Mouse (Mus musculus): Measurements from ENCODE around the gene Nup35. TPM values are rescaled to one million over a fixed set of nuclear protein-coding genes. Genes with fewer than 3 reads are reported as not detected.
A peak's percentile ranks its signal among the peaks of the same experiment; 100 is the strongest.

The Nup35 gene
- polyA plus RNA-seq, 1 experiment from 2014 or later, result 22.6 TPM

- Histone ChIP-seq H3K9me3 (replicated peaks; ENCODE audit: control insufficient read depth, low read length) (no peaks in the 10 kb centered on the region), H3K36me3 (ENCODE audit: control insufficient read depth, insufficient read depth) (peaks cover 17% of the 10 kb centered on the region), H3K9ac (ENCODE audit: low read length) (no peak overlapping the region), H3K4me1 (ENCODE audit: control insufficient read depth, insufficient read depth, low read length) (peaks cover 13% of the 10 kb centered on the region), H3K4me2 (ENCODE audit: low read depth, low read length) (no peak overlapping the region), H3K27ac (ENCODE audit: low read length) (0 out of 2 replicates have a peak overlapping the region, but pooled peaks have one; percentile 16), H3K27me3 (ENCODE audit: control insufficient read depth, insufficient read depth, low read length) (no peaks in the 10 kb centered on the region), H3K4me3 (ENCODE audit: low read length) (no peak overlapping the region)
- no peak for ATAC-seq (replicated peaks; ENCODE audit: extremely low read depth, insufficient read depth, low FRiP score)
- WGBS, result 63% methylated on average over 3 of the region's 3 CpGs
Observed at GRCm38 (mm10) chr2:80621921-80622320, 4.9 kb downstream of the Nup35 start.

DNA sequence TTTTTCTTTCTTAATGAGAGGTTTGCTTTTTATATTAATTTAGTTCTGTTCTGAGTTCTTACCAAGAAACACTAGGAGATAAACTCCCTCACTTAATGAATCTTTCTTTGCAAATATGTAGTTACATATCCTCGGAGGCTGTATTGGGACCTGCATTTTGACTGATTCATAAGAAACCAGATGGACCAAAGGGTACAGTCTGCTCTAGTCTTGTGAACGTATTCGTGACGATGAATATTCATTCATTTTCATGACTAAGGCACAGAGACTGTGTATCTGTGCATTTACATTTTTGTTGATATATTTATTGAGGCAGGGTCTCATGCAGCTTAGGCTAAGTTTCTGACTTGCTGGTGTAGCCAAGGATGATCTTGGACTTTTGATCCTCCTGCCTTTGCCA is 7.5 kb downstream of the Nup35 start:
- no peak overlapping the region for H3K27ac ChIP-seq (ENCODE audit: low read length)
- no peak overlapping the region for H3K9ac ChIP-seq (ENCODE audit: low read length)
- no peak overlapping the region for H3K4me3 ChIP-seq (ENCODE audit: low read length)
- H3K27me3 ChIP-seq (ENCODE audit: control insufficient read depth, insufficient read depth, low read length), result no peaks in the 10 kb centered on the region
- ATAC-seq (replicated peaks; ENCODE audit: extremely low read depth, insufficient read depth, low FRiP score), result no peak
- 90% methylated on average over 4 of the region's 4 CpGs for whole genome bisulfite sequencing
- 0 out of 2 replicates have a peak, but pooled peaks cover 3% of the 10 kb centered on the region for H3K4me1 ChIP-seq (ENCODE audit: control insufficient read depth, insufficient read depth, low read length)
- H3K9me3 ChIP-seq (replicated peaks; ENCODE audit: control insufficient read depth, low read length), result no peaks in the 10 kb centered on the region
- H3K4me2 ChIP-seq (ENCODE audit: low read depth, low read length), result no peak overlapping the region
- H3K36me3 ChIP-seq (ENCODE audit: control insufficient read depth, insufficient read depth), result peaks cover 19% of the 10 kb centered on the region

DNA sequence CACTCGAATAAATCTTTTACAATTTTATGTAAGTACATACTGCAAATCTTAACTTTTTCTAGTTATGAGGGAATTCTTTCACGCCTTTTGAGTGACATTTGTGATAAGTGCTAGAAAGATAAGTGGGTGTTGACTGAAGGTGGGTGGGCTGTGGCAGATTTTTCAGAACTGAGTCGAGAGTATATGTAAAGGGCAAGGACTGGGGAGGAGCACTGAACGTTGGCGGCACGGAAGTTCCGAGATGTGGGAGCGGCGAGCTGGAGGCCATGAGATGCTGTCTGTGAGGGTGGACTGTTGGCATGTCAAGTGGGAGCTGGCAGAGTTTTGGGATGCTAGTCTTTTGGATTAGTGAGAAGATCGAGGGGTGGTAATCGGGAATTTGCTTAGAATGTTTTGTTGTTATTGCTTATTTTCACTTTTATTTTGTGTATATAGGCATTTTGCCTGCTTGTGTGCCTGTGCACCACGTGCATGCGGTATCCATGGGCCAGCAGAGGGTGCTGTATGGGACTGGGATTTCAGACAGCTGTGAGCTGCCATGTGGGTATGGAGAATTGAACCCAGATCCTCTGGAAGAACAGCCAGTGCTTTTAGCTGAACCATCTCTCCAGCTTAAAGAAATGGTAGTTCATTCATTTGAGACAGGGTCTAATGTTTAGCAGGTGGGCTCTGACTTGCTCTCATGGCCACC is 15.4 kb downstream of the Nup35 start:
- H3K27ac ChIP-seq (ENCODE audit: low read length), result no peak overlapping the region
- H3K4me1 ChIP-seq (ENCODE audit: control insufficient read depth, insufficient read depth, low read length), result no peaks in the 10 kb centered on the region
- no peak overlapping the region for H3K4me3 ChIP-seq (ENCODE audit: low read length)
- no peaks in the 10 kb centered on the region for H3K27me3 ChIP-seq (ENCODE audit: control insufficient read depth, insufficient read depth, low read length)
- no peak for ATAC-seq (replicated peaks; ENCODE audit: extremely low read depth, insufficient read depth, low FRiP score)
- H3K9me3 ChIP-seq (replicated peaks; ENCODE audit: control insufficient read depth, low read length), result no peaks in the 10 kb centered on the region
- H3K4me2 ChIP-seq (ENCODE audit: low read depth, low read length), result no peak overlapping the region
- 0 out of 2 replicates have a peak, but pooled peaks cover 2% of the 10 kb centered on the region for H3K36me3 ChIP-seq (ENCODE audit: control insufficient read depth, insufficient read depth)
- WGBS, result 65% methylated on average over 13 of the region's 13 CpGs
- H3K9ac ChIP-seq (ENCODE audit: low read length), result no peak overlapping the region

DNA sequence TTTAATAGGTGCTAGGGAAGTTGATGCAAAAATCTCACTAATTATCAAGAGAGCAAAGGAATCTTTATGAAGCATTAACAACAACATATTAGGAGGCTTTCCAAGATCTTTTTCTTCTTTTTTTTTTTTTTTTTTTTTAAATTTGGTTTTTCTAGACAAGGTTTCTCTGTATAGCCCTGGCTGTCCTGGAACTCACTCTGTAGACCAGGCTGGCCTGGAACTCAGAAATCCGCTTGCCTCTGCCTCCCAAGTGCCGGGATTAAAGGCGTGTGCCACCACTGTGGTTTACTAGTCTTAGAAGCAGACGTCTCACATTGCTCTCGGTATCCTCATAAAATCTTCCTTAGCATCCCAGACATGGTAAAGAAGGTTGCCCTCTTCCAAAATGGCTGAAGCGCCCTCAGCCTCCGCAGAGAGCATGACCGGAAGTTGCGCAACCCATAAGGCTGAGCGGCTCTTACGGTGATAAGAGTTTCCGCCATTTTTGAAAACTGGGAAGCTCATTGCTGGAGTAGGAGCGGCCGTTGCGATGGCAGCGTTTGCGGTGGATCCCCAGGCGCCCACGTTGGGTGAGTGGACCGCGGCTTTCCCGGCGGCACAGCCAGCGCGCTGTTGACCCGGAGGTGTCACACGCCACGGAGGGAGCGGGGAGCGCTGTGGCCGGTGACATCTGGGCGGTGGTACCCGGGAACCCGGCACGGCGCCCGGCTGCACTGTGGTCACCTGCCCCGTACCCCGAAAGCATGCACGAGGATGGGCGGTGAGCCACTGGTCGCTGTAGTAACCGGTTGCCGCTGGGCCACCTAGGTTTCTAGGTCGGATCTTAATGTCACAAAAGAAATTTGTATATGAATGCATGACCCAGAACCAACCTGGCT is 21.6 kb downstream of the Nup35 start:
- no peaks in the 10 kb centered on the region for H3K9me3 ChIP-seq (replicated peaks; ENCODE audit: control insufficient read depth, low read length)
- ATAC-seq (replicated peaks; ENCODE audit: extremely low read depth, insufficient read depth, low FRiP score), result peak; percentile 95
- peak overlapping the region; percentile 45 for H3K27ac ChIP-seq (ENCODE audit: low read length)
- under 1% methylated on average over 45 of the region's 45 CpGs for WGBS
- H3K4me1 ChIP-seq (ENCODE audit: control insufficient read depth, insufficient read depth, low read length), result peaks cover 7% of the 10 kb centered on the region
- peak overlapping the region; percentile 80 for H3K4me3 ChIP-seq (ENCODE audit: low read length)
- H3K27me3 ChIP-seq (ENCODE audit: control insufficient read depth, insufficient read depth, low read length), result no peaks in the 10 kb centered on the region
- H3K4me2 ChIP-seq (ENCODE audit: low read depth, low read length), result peak overlapping the region; percentile 78
- peak overlapping the region; percentile 80 for H3K9ac ChIP-seq (ENCODE audit: low read length)
- peaks cover 4% of the 10 kb centered on the region for H3K36me3 ChIP-seq (ENCODE audit: control insufficient read depth, insufficient read depth)

GRCm38 (mm10) chr2:80639398-80639797 is 22.4 kb downstream of the Nup35 start:
- H3K36me3 ChIP-seq (ENCODE audit: control insufficient read depth, insufficient read depth), result peaks cover 10% of the 10 kb centered on the region
- H3K4me1 ChIP-seq (ENCODE audit: control insufficient read depth, insufficient read depth, low read length), result peaks cover 7% of the 10 kb centered on the region
- peak overlapping the region; percentile 80 for H3K9ac ChIP-seq (ENCODE audit: low read length)
- no peaks in the 10 kb centered on the region for H3K27me3 ChIP-seq (ENCODE audit: control insufficient read depth, insufficient read depth, low read length)
- no peaks in the 10 kb centered on the region for H3K9me3 ChIP-seq (replicated peaks; ENCODE audit: control insufficient read depth, low read length)
- WGBS, result 13% methylated on average over 8 of the region's 8 CpGs
- no peak for ATAC-seq (replicated peaks; ENCODE audit: extremely low read depth, insufficient read depth, low FRiP score)
- no peak overlapping the region for H3K27ac ChIP-seq (ENCODE audit: low read length)
- H3K4me3 ChIP-seq (ENCODE audit: low read length), result peak overlapping the region; percentile 80
- H3K4me2 ChIP-seq (ENCODE audit: low read depth, low read length), result peak overlapping the region; percentile 78

DNA sequence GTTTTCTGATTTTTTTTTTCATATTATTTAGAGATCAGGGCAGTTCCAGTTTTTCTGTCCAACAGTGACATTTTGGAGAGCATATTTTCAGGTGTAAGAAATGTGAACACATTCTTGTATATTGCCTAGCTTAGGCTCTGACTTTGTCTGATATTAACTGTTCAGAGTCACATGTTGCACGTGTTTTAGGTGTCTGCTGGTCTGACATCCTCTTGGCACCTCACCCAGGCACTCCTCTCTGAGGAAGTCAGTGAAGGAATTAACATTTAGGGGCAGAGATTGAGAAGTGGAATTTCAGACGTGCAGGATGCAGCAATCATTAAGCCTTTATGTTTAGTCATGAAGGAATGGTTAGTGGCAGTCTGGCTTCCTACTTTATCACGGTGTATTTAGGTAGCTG is 22.8 kb downstream of the Nup35 start:
- Histone ChIP-seq H3K27me3 (ENCODE audit: control insufficient read depth, insufficient read depth, low read length) (no peaks in the 10 kb centered on the region), H3K27ac (ENCODE audit: low read length) (no peak overlapping the region), H3K9me3 (replicated peaks; ENCODE audit: control insufficient read depth, low read length) (no peaks in the 10 kb centered on the region), H3K36me3 (ENCODE audit: control insufficient read depth, insufficient read depth) (peaks cover 12% of the 10 kb centered on the region), H3K4me1 (ENCODE audit: control insufficient read depth, insufficient read depth, low read length) (peaks cover 7% of the 10 kb centered on the region), H3K4me2 (ENCODE audit: low read depth, low read length) (peak overlapping the region; percentile 43), H3K9ac (ENCODE audit: low read length) (no peak overlapping the region), H3K4me3 (ENCODE audit: low read length) (no peak overlapping the region)
- no peak for ATAC-seq (replicated peaks; ENCODE audit: extremely low read depth, insufficient read depth, low FRiP score)
- WGBS, result 40% methylated on average over 3 of the region's 3 CpGs

GRCm38 (mm10) chr2:80661414-80661813 is 44.4 kb downstream of the Nup35 start:
- Histone ChIP-seq H3K27me3 (ENCODE audit: control insufficient read depth, insufficient read depth, low read length) (no peaks in the 10 kb centered on the region), H3K4me1 (ENCODE audit: control insufficient read depth, insufficient read depth, low read length) (no peaks in the 10 kb centered on the region), H3K4me3 (ENCODE audit: low read length) (no peak overlapping the region), H3K36me3 (ENCODE audit: control insufficient read depth, insufficient read depth) (peaks cover 11% of the 10 kb centered on the region), H3K9me3 (replicated peaks; ENCODE audit: control insufficient read depth, low read length) (no peaks in the 10 kb centered on the region), H3K27ac (ENCODE audit: low read length) (no peak overlapping the region), H3K9ac (ENCODE audit: low read length) (no peak overlapping the region), H3K4me2 (ENCODE audit: low read depth, low read length) (no peak overlapping the region)
- no peak for ATAC-seq (replicated peaks; ENCODE audit: extremely low read depth, insufficient read depth, low FRiP score)

- WGBS, result 96% methylated on average over 2 of the region's 2 CpGs
- H3K36me3 ChIP-seq (ENCODE audit: control insufficient read depth, insufficient read depth), result peaks cover 11% of the 10 kb centered on the region
- no peak for ATAC-seq (replicated peaks; ENCODE audit: extremely low read depth, insufficient read depth, low FRiP score)
- H3K4me3 ChIP-seq (ENCODE audit: low read length), result no peak overlapping the region
- H3K27me3 ChIP-seq (ENCODE audit: control insufficient read depth, insufficient read depth, low read length), result no peaks in the 10 kb centered on the region
- H3K9ac ChIP-seq (ENCODE audit: low read length), result no peak overlapping the region
- H3K9me3 ChIP-seq (replicated peaks; ENCODE audit: control insufficient read depth, low read length), result no peaks in the 10 kb centered on the region
- H3K27ac ChIP-seq (ENCODE audit: low read length), result no peak overlapping the region
- no peaks in the 10 kb centered on the region for H3K4me1 ChIP-seq (ENCODE audit: control insufficient read depth, insufficient read depth, low read length)
- H3K4me2 ChIP-seq (ENCODE audit: low read depth, low read length), result no peak overlapping the region
Observed at GRCm38 (mm10) chr2:80662682-80663081, 45.6 kb downstream of the Nup35 start.

- ATAC-seq (replicated peaks; ENCODE audit: extremely low read depth, insufficient read depth, low FRiP score), result no peak
- 89% methylated on average over 5 of the region's 5 CpGs for WGBS
- H3K4me1 ChIP-seq (ENCODE audit: control insufficient read depth, insufficient read depth, low read length), result no peaks in the 10 kb centered on the region
- no peaks in the 10 kb centered on the region for H3K27me3 ChIP-seq (ENCODE audit: control insufficient read depth, insufficient read depth, low read length)
- H3K9ac ChIP-seq (ENCODE audit: low read length), result no peak overlapping the region
- no peaks in the 10 kb centered on the region for H3K9me3 ChIP-seq (replicated peaks; ENCODE audit: control insufficient read depth, low read length)
- H3K27ac ChIP-seq (ENCODE audit: low read length), result no peak overlapping the region
- no peak overlapping the region for H3K4me2 ChIP-seq (ENCODE audit: low read depth, low read length)
- H3K36me3 ChIP-seq (ENCODE audit: control insufficient read depth, insufficient read depth), result peaks cover 4% of the 10 kb centered on the region
- no peak overlapping the region for H3K4me3 ChIP-seq (ENCODE audit: low read length)
Observed at GRCm38 (mm10) chr2:80667396-80667964, 50.4 kb downstream of the Nup35 start.

Measured in heart, embryonic 16.5 days (tissue).